Mouse (Mus musculus) forebrain, embryonic 10.5 days (tissue): ENCODE measurements around the gene Cd46. TPM values are rescaled to one million over a fixed set of nuclear protein-coding genes. Genes with fewer than 3 reads are reported as not detected.

ENCODE experiments used
- DNase-seq: peaks from one replicate; pipeline ENCODE4 v3.0.0-alpha.2; 2017; ENCODE audit warnings: low spot score; ENCODE audit errors: extremely low spot score
- H3K27ac ChIP-seq: fragments of 300-500 bp; sonication (generic); 2 replicates; pipeline ENCODE4 v1.5.1; 2016; ENCODE audit warnings: mild to moderate bottlenecking
- H3K27me3 ChIP-seq: fragments of 300-500 bp; sonication (generic); 2 replicates; pipeline ENCODE4 v1.6.1; 2016; ENCODE audit warnings: mild to moderate bottlenecking; ENCODE audit not compliant: poor library complexity, severe bottlenecking
- H3K36me3 ChIP-seq: fragments of 300-500 bp; sonication (generic); replicated peaks from 2 replicates; pipeline ENCODE4 v1.6.1; 2016; ENCODE audit warnings: mild to moderate bottlenecking, moderate library complexity
- H3K4me1 ChIP-seq: fragments of 300-500 bp; sonication (generic); 2 replicates; pipeline ENCODE4 v1.6.1; 2016
- H3K4me3 ChIP-seq: fragments of 300-500 bp; sonication (generic); 2 replicates; pipeline ENCODE4 v1.5.1; 2016; ENCODE audit warnings: mild to moderate bottlenecking, moderate library complexity
- H3K9me3 ChIP-seq: fragments of 300-500 bp; sonication (generic); 2 replicates; pipeline ENCODE4 v1.6.1; 2016; ENCODE audit warnings: mild to moderate bottlenecking, moderate library complexity
- WGBS: fragments of 180-500 bp; shearing (Covaris S2); methylation state at CpG from one replicate; pipeline ENCODE4 v1.1.7; 2016; 5-methylcytosine and 5-hydroxymethylcytosine counted together
- polyA plus RNA-seq: library from polyadenylated mRNA; unstranded; fragments of >200 nt; fragmentation: Nextera tagmentation; extraction: Ambion mirVana; gene quantifications from 2 replicates; pipeline ENCODE4 v1.2.1, GENCODE M21; 2016

The Cd46 gene
- polyA plus RNA-seq, 1 experiment from 2014 or later: 0.86 TPM

- Histone ChIP-seq H3K4me1 (no peaks in the 10 kb centered on the region), H3K4me3 (no peak overlapping the region), H3K36me3 (no peaks in the 10 kb centered on the region; the same call in 1 of the 2 replicates), H3K27ac (no peak overlapping the region), H3K9me3 (no peaks in the 10 kb centered on the region), H3K27me3 (no peaks in the 10 kb centered on the region)
- no peak for DNase-seq
- WGBS: 67% methylated on average over 1 of the region's 1 CpGs
Measured at GRCm38 (mm10) chr1:195038386-195038785, 53.7 kb downstream of the Cd46 start.

GRCm38 (mm10) chr1:195037985-195038384, 54.1 kb downstream of the Cd46 start:
- WGBS: 88% methylated on average over 1 of the region's 1 CpGs
- no peak overlapping the region for H3K4me3 ChIP-seq

GRCm38 (mm10) chr1:195037483-195037882, 54.6 kb downstream of the Cd46 start:
- Histone ChIP-seq H3K4me1 (no peaks in the 10 kb centered on the region), H3K27ac (no peak overlapping the region), H3K9me3 (no peaks in the 10 kb centered on the region), H3K36me3 (no peaks in the 10 kb centered on the region; the same call in 1 of the 2 replicates), H3K4me3 (no peak overlapping the region), H3K27me3 (no peaks in the 10 kb centered on the region)
- 91% methylated on average over 6 of the region's 6 CpGs for WGBS
- no peak for DNase-seq

More at GRCm38 (mm10) chr1:195037985-195038384, 54.1 kb downstream of the Cd46 start:
- DNase-seq: no peak
- H3K9me3 ChIP-seq: no peaks in the 10 kb centered on the region
- H3K4me1 ChIP-seq: no peaks in the 10 kb centered on the region
- H3K27me3 ChIP-seq: no peaks in the 10 kb centered on the region
- no peaks in the 10 kb centered on the region; the same call in 1 of the 2 replicates for H3K36me3 ChIP-seq
- no peak overlapping the region for H3K27ac ChIP-seq

- no peak overlapping the region for H3K27ac ChIP-seq
- no peaks in the 10 kb centered on the region for H3K4me1 ChIP-seq
- no peaks in the 10 kb centered on the region for H3K9me3 ChIP-seq
- no peak overlapping the region for H3K4me3 ChIP-seq
- DNase-seq: no peak
- no peaks in the 10 kb centered on the region; the same call in 1 of the 2 replicates for H3K36me3 ChIP-seq
- no peaks in the 10 kb centered on the region for H3K27me3 ChIP-seq
- 80% methylated on average over 1 of the region's 1 CpGs for WGBS
Measured at GRCm38 (mm10) chr1:195033941-195034340, 58.1 kb downstream of the Cd46 start.

GRCm38 (mm10) chr1:195032738-195033137, 59.3 kb downstream of the Cd46 start:
- no peak for DNase-seq
- 86% methylated on average over 1 of the region's 1 CpGs for WGBS
- Histone ChIP-seq H3K9me3 (no peaks in the 10 kb centered on the region), H3K27ac (no peak overlapping the region), H3K4me1 (no peaks in the 10 kb centered on the region), H3K4me3 (no peak overlapping the region), H3K27me3 (no peaks in the 10 kb centered on the region), H3K36me3 (no peaks in the 10 kb centered on the region; the same call in 1 of the 2 replicates)

- Histone ChIP-seq H3K27ac (no peak overlapping the region), H3K4me3 (no peak overlapping the region)
- no peak for DNase-seq
Measured at GRCm38 (mm10) chr1:195031786-195032185, 60.3 kb downstream of the Cd46 start.

GRCm38 (mm10) chr1:195027507-195027906, 64.5 kb downstream of the Cd46 start:
- Histone ChIP-seq H3K9me3 (no peaks in the 10 kb centered on the region), H3K36me3 (peaks cover 4% of the 10 kb centered on the region; the same call in 1 of the 2 replicates), H3K4me1 (no peaks in the 10 kb centered on the region), H3K4me3 (no peak overlapping the region), H3K27me3 (no peaks in the 10 kb centered on the region), H3K27ac (no peak overlapping the region)
- no peak for DNase-seq
- 65% methylated on average over 1 of the region's 1 CpGs for WGBS

More at GRCm38 (mm10) chr1:195031786-195032185, 60.3 kb downstream of the Cd46 start:
- H3K9me3 ChIP-seq: no peaks in the 10 kb centered on the region
- H3K36me3 ChIP-seq: no peaks in the 10 kb centered on the region; the same call in 1 of the 2 replicates
- no peaks in the 10 kb centered on the region for H3K27me3 ChIP-seq
- H3K4me1 ChIP-seq: no peaks in the 10 kb centered on the region

GRCm38 (mm10) chr1:195023848-195024247, 68.2 kb downstream of the Cd46 start:
- no peaks in the 10 kb centered on the region for H3K27me3 ChIP-seq
- no peak for DNase-seq
- no peaks in the 10 kb centered on the region for H3K9me3 ChIP-seq
- H3K4me1 ChIP-seq: no peaks in the 10 kb centered on the region
- WGBS: 89% methylated on average over 1 of the region's 1 CpGs
- H3K36me3 ChIP-seq: peaks cover 4% of the 10 kb centered on the region; the same call in 1 of the 2 replicates
- H3K27ac ChIP-seq: no peak overlapping the region
- no peak overlapping the region for H3K4me3 ChIP-seq

- DNase-seq: no peak
- H3K27me3 ChIP-seq: no peaks in the 10 kb centered on the region
- H3K4me3 ChIP-seq: no peak overlapping the region
- 69% methylated on average over 2 of the region's 2 CpGs for WGBS
- H3K36me3 ChIP-seq: peaks cover 4% of the 10 kb centered on the region; the same call in 1 of the 2 replicates
- H3K9me3 ChIP-seq: no peaks in the 10 kb centered on the region
- no peak overlapping the region for H3K27ac ChIP-seq
- H3K4me1 ChIP-seq: peaks cover 4% of the 10 kb centered on the region; the same call in 1 of the 2 replicates
Measured at GRCm38 (mm10) chr1:195021831-195022230, 70.2 kb downstream of the Cd46 start.

GRCm38 (mm10) chr1:195019062-195019600, 72.9 kb downstream of the Cd46 start:
- no peak overlapping the region for H3K4me3 ChIP-seq
- no peaks in the 10 kb centered on the region for H3K9me3 ChIP-seq
- no peak for DNase-seq
- no peaks in the 10 kb centered on the region for H3K27me3 ChIP-seq
- no peaks in the 10 kb centered on the region for H3K36me3 ChIP-seq
- WGBS: 94% methylated on average over 5 of the region's 5 CpGs
- peaks cover 5% of the 10 kb centered on the region; the same call in 1 of the 2 replicates for H3K4me1 ChIP-seq
- no peak overlapping the region for H3K27ac ChIP-seq

GRCm38 (mm10) chr1:195018089-195018999, 73.7 kb downstream of the Cd46 start:
- Histone ChIP-seq H3K9me3 (no peaks in the 10 kb centered on the region), H3K4me1 (peaks cover 5% of the 10 kb centered on the region; the same call in 1 of the 2 replicates), H3K36me3 (no peaks in the 10 kb centered on the region), H3K27me3 (no peaks in the 10 kb centered on the region), H3K4me3 (no peak overlapping the region), H3K27ac (no peak overlapping the region)
- no peak for DNase-seq
- WGBS: 91% methylated on average over 9 of the region's 9 CpGs

- Histone ChIP-seq H3K4me1 (peaks cover 5% of the 10 kb centered on the region; the same call in 1 of the 2 replicates), H3K36me3 (no peaks in the 10 kb centered on the region), H3K27ac (no peak overlapping the region), H3K9me3 (no peaks in the 10 kb centered on the region), H3K4me3 (no peak overlapping the region), H3K27me3 (no peaks in the 10 kb centered on the region)
- 89% methylated on average over 4 of the region's 4 CpGs for WGBS
- DNase-seq: no peak
Measured at GRCm38 (mm10) chr1:195017626-195018025, 74.4 kb downstream of the Cd46 start.
